Mouse (Mus musculus) ES-CJ7 (cell line): Measurements from ENCODE around the gene Fn1.

Source experiments
- DNase-seq: peaks from one replicate; pipeline ENCODE4 v3.0.0; 2011; ENCODE audit warnings: low read depth, low spot score

Gene Fn1

GRCm38 (mm10) chr1:71652551-71653399 lies at the start of gene Fn1:
Gene Fn1 (minus strand): TSS chr1:71653200.
- DNase-seq: peak; percentile 97

- no peak for DNase-seq
These were observed 43.1 kb upstream of the Fn1 start for GRCm38 (mm10) chr1:71696093-71696492.

- peak; percentile 31 for DNase-seq
These were observed 38.7 kb upstream of the Fn1 start for GRCm38 (mm10) chr1:71691472-71692277.

GRCm38 (mm10) chr1:71688926-71689303 lies 35.9 kb upstream of the Fn1 start:
- no peak for DNase-seq

GRCm38 (mm10) chr1:71688272-71688925 lies 35.4 kb upstream of the Fn1 start:
- no peak for DNase-seq

GRCm38 (mm10) chr1:71686791-71687190 lies 33.8 kb upstream of the Fn1 start:
- no peak for DNase-seq

- no peak for DNase-seq
These were observed 30.7 kb upstream of the Fn1 start for GRCm38 (mm10) chr1:71683736-71684135.

- DNase-seq: no peak
These were observed 29.3 kb upstream of the Fn1 start for GRCm38 (mm10) chr1:71682194-71682715.

GRCm38 (mm10) chr1:71681306-71681705 lies 28.3 kb upstream of the Fn1 start:
- no peak for DNase-seq

GRCm38 (mm10) chr1:71680046-71680672 lies 27.2 kb upstream of the Fn1 start:
- no peak for DNase-seq

GRCm38 (mm10) chr1:71675420-71675819 lies 22.4 kb upstream of the Fn1 start:
- peak; percentile 82 for DNase-seq

- no peak for DNase-seq
These were observed 21.3 kb upstream of the Fn1 start for GRCm38 (mm10) chr1:71674274-71674673.

GRCm38 (mm10) chr1:71673398-71673910 lies 20.5 kb upstream of the Fn1 start:
- DNase-seq: peak; percentile 99

- peak; percentile 78 for DNase-seq
These were observed 19.3 kb upstream of the Fn1 start for GRCm38 (mm10) chr1:71672346-71672745.

- no peak for DNase-seq
These were observed 10.2 kb upstream of the Fn1 start for GRCm38 (mm10) chr1:71663242-71663641.

- DNase-seq: peak; percentile 56
These were observed 5.6 kb upstream of the Fn1 start for GRCm38 (mm10) chr1:71658632-71659031.

- no peak for DNase-seq
These were observed 3.3 kb upstream of the Fn1 start for GRCm38 (mm10) chr1:71656309-71656708.

GRCm38 (mm10) chr1:71654221-71654620 lies 1.2 kb upstream of the Fn1 start:
- DNase-seq: no peak

- no peak for DNase-seq
These were observed 580 bp upstream of the Fn1 start for GRCm38 (mm10) chr1:71653400-71654159.

GRCm38 (mm10) chr1:71651828-71652227 lies 1.2 kb downstream of the Fn1 start:
- DNase-seq: no peak
